Mouse (Mus musculus): ENCODE measurements around the gene Gap43.

- TF ChIP-seq EP300 (IDR thresholded peaks at IDR 0.05; ENCODE audit: low read length) (no peak), POLR2A (IDR thresholded peaks at IDR 0.05; ENCODE audit: low read depth, low read length) (no peak), ZNF384 (IDR thresholded peaks at IDR 0.05; ENCODE audit: low read depth, low read length) (no peak), E2F4 (IDR thresholded peaks at IDR 0.05; ENCODE audit: insufficient replicate concordance, low read depth, low read length) (no peak), TCF12 (IDR thresholded peaks at IDR 0.05; ENCODE audit: low read depth, low read length) (no peak), CTCF (conservative IDR thresholded peaks at IDR 0.05 in 1 of 2, IDR thresholded peaks at IDR 0.05 in 1 of 2; ENCODE audit: low read depth in 2 of 2, low read length in 2 of 2) (no peak), UBTF (IDR thresholded peaks at IDR 0.05; ENCODE audit: low read depth, low read length) (no peak), POLR2AphosphoS2 (IDR thresholded peaks at IDR 0.05; ENCODE audit: low read depth, low read length) (no peak), MAX (IDR thresholded peaks at IDR 0.05; ENCODE audit: low read length) (no peak), ZC3H11A (IDR thresholded peaks at IDR 0.05; ENCODE audit: low read depth, low read length) (no peak), RAD21 (IDR thresholded peaks at IDR 0.05; ENCODE audit: low read depth, low read length) (no peak), BHLHE40 (IDR thresholded peaks at IDR 0.05; ENCODE audit: low read depth, low read length) (no peak), HCFC1 (IDR thresholded peaks at IDR 0.05; ENCODE audit: low read depth, low read length) (no peak), IRF4 (IDR thresholded peaks at IDR 0.05; ENCODE audit: low read depth, low read length) (no peak)
Measured at GRCm38 (mm10) chr16:42275518-42276215, 64.8 kb downstream of the Gap43 start.
